Mouse (Mus musculus) lung, postnatal 4 days (tissue): ENCODE results near the gene Cdkl2.

ENCODE experiments used
- DNase-seq, 2 experiments: peaks; one replicate each; pipeline ENCODE4 v3.0.0; 2021

The Cdkl2 gene

DNA sequence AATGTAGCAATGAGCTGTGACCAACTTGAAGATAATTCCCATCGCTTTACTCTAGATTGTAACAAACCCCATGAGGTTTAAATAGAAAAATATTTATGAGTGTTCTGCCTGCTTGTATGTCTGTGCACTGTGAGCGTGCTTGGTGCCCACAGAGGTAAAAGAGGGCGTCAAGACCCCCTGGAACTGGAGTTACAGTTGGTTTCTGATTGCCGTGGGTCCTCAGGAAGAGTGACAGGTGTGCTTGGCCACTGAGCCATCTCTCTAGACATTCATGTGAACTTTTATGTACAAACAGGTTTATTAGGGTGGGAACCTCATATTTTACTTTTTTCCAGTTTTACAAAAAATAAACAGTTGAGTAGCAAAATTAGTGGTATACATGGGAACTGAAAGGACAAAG is at the start of gene Cdkl2:
Cdkl2 (minus strand) TSS at position 101 of the 400 bp plus-strand sequence.
- DNase-seq: no peak

DNA sequence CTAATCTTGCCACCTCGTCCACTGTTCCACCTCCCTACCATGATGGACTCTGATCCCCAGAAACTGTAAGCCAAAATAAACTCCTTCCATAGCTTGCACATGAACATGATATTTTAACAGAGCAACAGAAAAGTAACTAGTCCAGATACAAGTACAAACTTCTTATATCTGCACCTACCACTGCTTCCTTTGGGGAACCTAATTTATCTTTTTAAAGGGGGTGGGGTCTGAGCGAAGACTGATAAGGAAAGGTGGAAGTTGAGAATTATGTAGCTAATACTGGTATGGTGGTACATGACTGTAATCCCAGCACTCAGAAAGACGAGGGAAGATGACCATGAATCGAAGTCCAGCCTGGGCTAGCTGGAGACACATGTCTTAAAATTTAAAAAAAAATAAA is 43.8 kb upstream of the Cdkl2 start:
- no peak for DNase-seq

GRCm38 (mm10) chr5:92085821-92086550 is 42.3 kb upstream of the Cdkl2 start:
- DNase-seq: no peak

DNA sequence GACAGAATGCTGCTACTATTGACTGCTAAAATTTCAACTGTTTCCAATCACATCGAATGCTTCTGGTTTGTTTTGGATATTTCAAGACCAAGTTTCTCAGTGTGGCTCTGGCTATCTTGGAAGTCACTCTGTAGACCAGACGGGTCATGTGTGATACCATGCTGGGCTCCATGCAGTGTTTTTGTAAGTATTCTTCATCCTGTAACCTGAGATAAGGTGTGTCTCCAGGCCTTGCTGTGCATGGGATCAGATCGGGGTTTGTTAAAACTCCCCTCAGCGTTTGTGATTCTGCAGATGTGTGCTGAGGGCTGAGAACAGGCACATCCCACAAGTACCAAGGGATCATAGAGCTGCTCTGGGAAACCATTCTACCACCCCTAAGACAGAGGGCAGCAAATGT is 41.6 kb upstream of the Cdkl2 start:
- no peak for DNase-seq

GRCm38 (mm10) chr5:92083417-92084038 is 39.8 kb upstream of the Cdkl2 start, which contains the start of gene G3bp2:
Gene G3bp2, minus strand, starts transcription at chr5:92083719.
- peak; percentile 98 for DNase-seq

DNA sequence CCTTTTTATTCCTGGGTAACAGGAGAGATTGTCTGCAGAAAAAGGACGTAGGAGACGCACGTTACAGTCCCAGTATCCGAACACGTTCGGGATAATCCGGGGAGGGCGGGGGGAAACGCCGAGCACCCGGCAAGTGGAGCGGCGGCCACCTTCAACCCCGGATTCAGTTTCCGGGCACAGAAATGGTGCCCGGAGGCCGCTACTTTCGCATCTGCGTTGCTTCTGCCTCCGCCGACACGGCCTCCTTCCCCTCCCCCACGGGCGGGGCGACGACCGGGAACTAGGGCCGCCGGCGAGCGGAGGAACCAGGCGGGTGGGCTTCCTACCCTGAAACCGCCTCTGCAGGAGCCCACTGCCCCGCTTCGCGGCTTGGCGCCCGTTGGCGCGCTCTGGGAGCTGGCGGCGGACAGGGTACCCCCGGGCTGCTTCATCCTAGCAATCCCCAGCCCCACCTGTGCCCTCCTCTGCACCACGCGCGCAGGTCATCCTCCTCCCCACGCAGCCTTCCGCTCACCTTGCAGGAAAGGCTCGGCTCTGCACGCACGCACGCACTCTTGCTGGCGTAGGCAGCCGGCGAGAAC is 39.2 kb upstream of the Cdkl2 start:
- peak; percentile 78 to 81 for DNase-seq

GRCm38 (mm10) chr5:92081326-92081725 is 37.6 kb upstream of the Cdkl2 start:
- no peak for DNase-seq

GRCm38 (mm10) chr5:92080400-92080799 is 36.7 kb upstream of the Cdkl2 start:
- DNase-seq: no peak

GRCm38 (mm10) chr5:92079304-92079703 is 35.6 kb upstream of the Cdkl2 start:
- no peak for DNase-seq

- DNase-seq: no peak
These were observed 35.1 kb upstream of the Cdkl2 start for GRCm38 (mm10) chr5:92078751-92079150.

DNA sequence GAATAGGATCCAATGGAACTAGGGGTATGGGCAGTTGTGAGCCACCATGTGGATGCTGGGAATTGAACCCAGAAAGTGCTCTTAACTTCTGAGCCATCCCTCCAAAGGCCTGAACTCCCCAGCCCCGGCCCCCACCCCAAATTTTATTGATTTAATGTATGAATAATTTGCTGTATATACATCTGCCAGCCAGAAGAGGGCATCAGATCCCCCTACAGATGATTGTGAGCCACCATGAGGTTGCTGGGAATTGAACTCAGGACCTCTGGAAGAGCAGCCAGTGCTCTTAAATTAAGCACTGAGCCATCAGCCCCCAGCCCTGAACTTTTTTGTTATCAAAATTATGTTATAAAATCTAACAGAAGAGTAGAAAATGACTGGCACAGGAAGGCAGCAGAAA is 32.6 kb upstream of the Cdkl2 start:
- no peak for DNase-seq

GRCm38 (mm10) chr5:92074061-92074460 is 30.4 kb upstream of the Cdkl2 start:
- DNase-seq: no peak

- DNase-seq: no peak
These were observed 19.5 kb upstream of the Cdkl2 start for GRCm38 (mm10) chr5:92063192-92063591.

- DNase-seq: no peak
These were observed 9.2 kb upstream of the Cdkl2 start for GRCm38 (mm10) chr5:92052866-92053265.

DNA sequence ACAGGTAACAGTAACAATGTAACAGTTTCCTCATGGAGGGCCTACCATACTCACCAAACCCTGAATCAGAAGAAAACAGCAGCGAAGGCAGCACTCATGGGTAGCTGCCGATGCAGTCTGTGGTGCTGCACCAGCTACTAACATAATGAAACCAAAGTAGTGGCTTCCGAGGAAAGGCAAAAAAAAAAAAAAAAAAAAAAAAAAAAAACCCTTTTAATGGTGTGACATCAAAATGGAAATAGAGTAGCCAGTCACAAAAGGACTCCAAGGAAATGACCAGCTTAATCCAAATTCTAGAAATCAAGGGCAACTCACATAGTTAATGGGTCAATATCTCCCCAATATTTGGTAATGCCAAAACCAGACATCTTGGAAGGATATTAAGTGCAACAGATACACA is 6.7 kb upstream of the Cdkl2 start:
- DNase-seq: no peak

DNA sequence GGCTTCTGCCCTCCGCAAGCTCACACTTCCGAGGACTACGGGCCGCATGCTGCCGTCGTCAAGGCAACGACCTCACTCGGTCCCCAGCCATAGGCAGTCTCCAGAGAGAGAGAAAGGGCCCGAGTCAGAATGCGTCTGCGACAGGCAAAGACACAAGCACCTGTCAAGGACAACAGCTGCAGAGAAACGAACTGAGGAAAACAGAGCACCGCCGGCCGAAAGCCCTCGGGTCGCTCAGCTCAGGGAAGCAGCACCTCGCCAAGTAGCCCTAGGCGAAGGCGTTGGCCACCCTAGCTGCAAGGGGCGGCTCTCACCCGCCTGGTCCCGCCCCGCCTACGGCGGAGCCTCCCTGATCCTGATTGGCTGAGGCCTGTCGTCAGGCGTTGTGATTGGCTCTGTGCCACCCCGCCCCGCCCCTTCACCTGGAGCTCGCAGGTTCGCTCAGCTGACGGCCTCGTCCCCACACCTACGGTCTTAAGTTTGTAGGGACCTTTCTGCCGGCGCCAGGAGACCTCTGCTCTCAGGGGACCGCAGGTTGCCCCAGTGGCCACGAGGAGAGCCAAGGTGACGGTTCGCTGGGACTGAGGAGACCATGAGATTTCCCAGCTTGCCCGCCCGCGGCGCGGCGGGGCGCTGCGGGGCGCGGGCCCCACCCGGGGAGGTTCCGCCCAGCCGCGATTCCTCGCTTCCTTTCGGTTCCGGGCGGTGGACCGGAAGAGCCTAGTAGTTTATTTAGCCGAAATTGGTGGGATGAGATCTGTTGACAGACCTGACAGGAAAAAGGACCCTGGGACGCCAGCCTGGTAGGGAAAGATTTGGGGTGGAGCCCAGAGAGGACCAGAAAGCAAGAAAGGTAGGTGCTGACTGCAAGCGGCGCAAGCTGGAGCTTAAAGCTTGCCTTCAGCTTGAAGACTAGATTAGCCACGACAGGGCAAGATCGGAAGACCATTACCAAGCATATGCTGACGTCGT is 1.0 kb downstream of the Cdkl2 start:
- peak; percentile 95 to 96 for DNase-seq

- no peak for DNase-seq
These were observed 23.7 kb downstream of the Cdkl2 start for GRCm38 (mm10) chr5:92019960-92020359.

DNA sequence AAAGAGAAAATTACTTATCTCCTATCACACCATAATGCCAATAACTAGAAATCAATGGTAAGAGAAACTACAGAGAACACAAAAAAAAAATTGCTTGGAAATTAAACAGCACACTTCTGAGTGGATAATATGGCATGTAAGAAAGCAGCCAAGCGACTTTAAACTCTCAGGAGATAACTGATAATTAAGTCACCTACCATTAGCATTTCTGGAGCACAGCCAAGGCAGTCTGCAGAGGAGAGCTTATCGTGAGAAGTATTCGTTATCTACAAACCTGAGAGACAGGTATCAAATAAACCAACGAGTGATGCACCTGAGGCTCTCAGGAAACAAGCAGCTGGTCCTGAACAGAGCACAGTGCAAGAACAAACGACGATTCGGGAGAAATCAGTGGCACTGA is 31.9 kb downstream of the Cdkl2 start:
- no peak for DNase-seq

- DNase-seq: no peak
These were observed 33.9 kb downstream of the Cdkl2 start for GRCm38 (mm10) chr5:92009827-92010226.

DNA sequence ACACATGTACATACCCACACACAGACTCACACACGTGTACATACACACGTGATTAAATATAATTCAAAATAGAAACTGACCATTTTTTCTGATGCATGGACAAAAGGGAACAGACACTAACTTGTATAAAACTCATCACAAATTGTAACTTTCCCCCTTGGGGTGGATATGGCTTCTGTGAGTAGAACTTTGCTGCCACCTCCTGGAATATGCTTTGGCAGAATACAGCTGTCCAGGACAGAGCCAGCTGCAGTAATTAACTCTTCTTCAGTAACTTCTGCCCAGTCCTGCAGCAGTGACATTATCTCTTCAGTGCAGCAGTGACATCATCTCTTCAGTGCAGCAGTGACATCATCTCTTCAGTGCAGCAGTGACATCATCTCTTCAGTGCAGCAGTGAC is 40.7 kb downstream of the Cdkl2 start:
- peak in 1 of 2 experiments; percentile 54 for DNase-seq

DNA sequence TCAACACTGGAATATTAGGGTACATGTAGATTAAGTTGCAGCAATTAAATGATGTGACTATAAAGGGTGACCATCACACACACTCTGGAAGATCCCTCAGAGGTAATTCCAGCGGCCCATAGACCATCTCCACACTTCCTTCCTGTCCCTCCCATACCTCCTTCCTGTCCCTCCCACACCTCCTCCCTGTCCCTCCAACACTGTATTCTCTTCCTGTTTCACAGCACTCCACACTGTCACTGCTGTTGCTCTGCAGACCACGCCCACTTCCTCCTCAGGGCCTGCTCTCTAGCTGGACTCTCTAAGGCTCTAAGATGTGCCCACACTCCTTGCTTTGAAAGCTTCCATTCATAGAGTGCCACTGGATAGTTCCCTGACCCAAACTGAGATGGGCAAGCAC is 42.9 kb downstream of the Cdkl2 start:
- DNase-seq: peak; percentile 46 to 49

DNA sequence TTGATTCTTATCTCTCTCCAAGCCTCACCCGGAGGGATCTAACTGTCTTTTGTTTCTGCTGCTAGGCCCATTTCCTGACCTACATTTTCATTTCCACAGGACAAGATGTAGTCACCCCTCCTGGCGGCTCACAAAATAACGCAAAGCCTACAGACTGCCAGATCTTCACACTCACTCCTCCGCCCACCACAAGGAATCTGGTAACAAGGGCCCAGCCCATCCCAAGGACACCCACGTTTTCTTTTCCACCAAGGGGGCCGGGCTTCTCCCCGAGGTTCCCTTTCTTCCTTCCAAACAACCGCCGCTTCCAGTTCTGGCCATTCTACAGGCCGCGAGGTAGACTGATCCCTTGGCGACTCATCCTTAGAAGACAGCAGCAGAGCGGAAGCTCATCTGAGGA is 49.1 kb downstream of the Cdkl2 start:
- peak; percentile 29 to 51 for DNase-seq

DNA sequence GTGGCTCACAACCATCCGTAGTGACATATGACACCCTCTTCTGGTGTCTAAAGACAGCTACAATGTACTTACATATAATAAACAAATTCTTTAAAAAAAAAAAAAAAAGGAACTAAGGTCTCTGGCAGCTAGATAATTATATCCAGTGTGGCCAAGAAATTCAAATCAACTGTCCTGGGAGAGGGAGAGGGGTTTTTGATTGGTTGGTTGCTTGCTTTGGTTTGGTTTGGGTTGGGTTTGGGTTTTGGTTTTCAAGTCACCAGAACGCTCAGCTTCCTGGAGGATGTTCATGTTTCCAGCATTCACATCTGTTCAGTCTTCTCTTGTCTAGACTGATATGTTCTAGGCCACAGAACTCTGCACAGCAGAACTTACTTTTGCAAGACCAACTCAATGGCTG is 50.6 kb downstream of the Cdkl2 start:
- DNase-seq: no peak
